Mouse (Mus musculus) kidney, adult 9 months (tissue): ENCODE measurements around the gene BC030867.
A peak's percentile ranks its signal among the peaks of the same experiment; 100 is the strongest.

Experiments
- DNase-seq: peaks from one replicate; pipeline ENCODE4 v3.0.0; 2022

The BC030867 gene

DNA sequence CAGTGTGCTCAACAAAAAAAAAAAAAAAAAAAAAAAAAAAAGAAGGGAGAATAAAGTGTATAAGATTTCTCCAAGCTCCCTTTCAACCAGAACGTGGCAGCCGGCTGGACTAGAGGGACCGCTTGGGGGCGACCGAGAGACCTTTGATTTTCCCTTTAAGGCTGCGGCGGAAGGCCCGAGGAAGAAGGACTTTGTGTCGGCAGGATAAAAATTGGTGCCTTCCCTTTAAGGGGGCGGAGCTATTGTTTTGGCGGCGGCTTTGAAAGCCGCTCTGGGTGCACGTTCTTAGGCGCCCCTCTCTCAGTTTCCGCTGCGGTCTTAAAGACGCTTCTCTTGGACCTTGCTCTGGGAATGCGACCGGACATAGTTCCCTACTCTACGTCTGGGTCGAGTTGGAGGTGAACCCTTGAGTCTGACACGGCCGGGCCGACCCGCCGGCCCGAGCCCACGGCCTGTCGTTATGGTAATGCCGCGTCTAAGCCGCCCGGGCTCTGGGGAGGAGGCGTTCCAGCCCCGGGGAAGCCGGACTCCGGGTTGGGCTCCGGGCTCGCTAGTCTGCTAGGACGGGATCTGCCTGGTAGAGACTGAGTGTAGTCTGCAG lies at the start of gene BC030867:
TSS of gene BC030867 (plus strand) at position 253 of the 601 bp plus-strand sequence.
- peak; percentile 94 for DNase-seq

DNA sequence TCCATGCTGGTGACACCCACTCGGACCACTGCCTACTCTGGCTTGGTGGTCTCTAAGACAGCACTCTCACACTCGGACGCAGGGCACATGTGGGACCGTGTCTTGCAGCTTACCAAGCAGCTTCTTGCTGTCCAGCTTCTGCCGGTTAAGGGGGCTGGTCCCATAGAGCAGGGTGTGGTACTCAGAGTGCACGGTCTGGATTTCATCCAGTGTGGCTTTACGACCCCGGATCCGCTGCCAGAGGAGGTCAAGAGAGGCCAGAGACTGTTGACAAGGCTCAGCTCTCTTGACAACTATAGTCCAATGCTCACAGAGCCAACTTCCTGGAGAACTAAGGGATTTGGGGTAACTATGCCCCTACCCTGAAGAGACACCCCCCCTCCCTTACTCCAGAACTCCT lies 48.8 kb upstream of the BC030867 start:
- DNase-seq = no peak

DNA sequence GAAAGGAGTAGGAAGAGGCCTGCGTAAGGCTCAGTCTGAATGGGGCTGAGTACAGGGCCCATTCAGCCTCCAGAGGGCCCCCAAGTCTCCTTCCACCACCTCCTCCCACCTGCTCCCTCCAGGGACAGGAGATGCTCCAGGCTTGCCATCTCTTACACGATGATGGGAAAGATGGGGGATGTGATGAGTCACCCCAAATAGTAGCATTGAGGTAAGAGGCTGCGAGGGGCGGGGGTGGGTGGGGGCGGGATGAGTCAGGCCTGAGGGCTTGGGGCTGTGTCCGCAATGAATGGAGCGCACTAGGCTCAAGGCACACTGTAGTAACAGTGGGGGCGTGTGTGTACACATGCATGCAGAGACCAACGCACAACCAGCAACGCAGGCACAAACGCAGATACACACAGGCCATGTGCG lies 47.3 kb upstream of the BC030867 start:
- no peak for DNase-seq

DNA sequence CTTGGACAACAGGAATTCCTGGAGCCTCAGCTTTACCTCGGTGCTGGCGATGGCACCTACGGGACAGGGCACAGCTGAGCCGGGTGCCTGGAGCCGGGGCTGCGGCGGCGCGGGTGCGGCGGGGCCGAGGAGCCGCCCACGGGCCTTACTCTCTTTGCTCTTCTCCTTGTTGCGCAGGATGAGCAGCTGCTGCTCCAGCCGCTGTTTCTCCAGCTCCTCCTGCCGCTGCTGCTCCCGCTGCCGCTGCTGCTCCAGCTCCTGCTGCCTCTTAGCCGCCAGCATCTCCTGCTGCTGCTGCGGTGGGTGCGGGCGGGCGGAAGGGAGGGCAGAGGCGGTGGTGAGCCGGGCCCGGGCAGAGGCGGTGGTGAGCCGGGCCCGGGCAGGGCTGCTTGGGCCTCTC lies 42.2 kb upstream of the BC030867 start:
- DNase-seq = no peak

DNA sequence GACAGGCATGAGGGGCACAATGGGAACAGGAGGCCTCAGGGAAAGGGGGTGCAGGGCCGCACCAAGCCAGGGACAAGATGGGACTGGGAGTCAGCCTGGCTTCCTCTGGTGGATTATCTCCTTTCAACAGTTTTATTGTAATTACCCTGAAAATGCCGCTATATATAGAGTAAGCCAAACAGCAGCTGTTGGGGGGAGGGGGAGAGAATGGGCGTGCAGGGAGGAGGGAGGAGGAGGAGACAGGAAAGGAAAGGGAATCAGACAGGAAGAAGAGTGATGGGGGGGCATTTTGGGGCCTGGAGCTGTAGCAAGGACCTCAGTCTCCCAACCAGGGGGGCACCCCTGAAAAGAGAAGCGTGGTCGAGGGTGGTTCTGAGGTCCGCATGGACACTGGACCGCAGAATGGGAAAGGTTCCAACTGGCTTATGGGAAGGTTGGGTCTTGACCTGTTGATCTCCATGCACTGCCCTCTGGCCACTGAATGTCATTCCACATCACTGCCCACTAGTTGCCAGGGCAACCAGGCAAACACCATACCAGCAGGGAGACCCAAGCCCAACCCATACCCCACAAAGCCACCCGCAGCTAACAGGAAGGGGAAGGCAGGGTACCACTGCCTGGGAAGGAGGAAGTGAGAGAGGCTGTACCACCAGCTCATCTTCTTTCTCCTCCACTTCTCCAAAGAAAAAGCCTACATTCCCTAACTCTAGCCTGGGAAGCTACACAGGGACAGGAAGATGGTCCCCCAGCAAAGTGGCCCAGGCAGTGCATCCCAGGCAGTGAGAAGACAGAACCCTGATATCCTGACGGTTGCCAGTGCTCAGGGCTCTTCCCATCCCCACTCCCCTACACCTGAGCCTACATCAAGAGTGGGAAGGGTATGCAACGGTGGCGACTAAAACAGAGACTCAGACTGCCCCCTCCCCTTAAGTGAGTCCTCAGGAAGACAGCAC lies 40.6 kb upstream of the BC030867 start:
- DNase-seq = no peak

DNA sequence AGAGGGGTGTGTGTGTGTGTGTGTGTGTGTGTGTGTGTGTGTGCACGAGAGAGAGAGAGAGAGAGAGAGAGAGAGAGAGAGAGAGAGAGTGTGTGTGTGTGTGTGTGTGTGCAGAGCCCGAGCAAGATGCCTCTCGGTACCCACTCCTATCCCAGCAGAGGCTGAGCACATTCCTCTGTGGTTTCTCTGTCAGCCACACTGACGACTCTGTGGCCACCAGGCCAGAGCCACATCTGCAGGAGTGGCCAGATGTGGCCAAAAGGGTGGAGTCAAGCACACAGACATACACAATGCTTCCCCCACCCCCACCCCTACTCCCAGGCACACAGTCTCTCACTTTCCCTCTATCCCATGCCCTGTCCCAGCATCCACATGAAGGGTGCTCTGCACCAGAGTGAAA lies 39.8 kb upstream of the BC030867 start:
- DNase-seq = no peak

DNA sequence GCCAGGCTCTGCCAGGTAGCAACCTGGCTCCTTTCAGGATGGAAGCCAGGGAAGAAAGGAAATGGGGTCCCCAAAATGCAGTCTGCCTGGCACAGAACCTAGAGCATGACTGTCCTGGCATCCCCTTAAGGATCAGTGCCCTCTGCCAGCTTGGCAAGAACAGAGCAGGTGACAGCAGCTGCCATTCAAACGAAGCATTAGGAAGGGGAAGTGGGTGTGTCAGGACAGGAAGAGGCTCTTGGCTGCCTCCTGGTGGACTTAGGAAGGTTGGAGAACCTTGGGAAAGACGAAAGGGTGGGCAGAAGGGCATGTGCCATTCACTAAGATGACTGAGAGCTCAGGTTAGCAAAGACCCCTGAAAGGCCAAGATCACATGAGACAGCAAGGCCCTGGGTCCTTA lies 38.9 kb upstream of the BC030867 start:
- DNase-seq = peak; percentile 45

DNA sequence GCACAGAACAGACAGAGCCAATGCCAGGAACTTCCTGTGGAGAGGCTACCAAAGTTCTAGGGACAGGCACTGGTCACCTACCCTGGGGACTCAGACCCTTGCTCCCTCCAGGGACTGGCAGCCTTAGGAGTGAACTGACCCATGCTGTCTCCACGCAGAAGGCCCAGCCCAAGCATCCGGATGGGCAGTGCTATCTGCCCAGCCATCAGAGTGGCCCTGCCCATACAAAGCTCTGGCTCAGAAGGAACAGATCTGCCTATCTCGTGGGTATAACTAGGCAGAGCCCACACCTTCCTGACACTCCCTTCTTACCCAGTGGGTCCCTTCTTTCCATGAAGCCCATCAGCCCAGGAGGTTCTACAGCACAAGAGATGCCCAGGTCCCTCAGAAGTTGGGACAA lies 38.5 kb upstream of the BC030867 start:
- no peak for DNase-seq

DNA sequence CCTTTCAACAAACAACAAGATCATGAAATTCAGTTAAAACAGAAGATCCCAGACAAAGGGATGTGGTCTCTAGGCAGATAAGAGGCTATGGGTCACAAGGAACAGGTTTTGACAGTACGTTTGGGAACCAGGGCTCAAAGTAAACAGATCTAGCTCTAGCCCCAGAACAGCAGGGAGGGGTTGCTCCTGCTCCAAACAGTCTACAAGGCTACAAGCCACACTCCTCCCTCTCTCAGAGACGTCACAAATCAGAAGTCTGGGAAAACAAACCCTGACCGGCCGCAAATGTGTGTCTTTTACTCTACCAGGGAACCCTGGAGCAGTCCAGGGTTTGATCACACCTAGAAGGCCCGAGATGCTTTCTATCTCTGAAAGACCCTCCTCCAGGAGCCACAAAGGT lies 37.7 kb upstream of the BC030867 start:
- no peak for DNase-seq

DNA sequence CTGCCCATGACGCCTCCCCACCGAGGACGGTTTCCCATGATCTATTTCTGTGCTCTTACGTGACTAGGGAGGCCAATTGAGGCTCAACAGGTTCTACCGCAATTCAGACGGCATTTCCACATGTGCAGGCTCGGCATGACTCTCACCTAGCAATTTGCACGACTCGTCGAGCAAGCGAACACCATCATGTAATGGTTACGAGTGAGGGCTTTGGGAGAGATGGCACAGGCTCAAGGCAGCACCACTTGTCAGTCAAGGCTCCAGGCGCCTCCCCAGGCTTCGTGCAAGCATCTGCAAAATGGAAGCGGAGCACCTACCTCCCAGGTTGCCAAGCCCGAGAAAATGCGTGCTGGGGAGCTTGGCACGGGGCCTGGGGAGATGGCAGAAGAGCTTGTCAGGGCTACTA lies 36.7 kb upstream of the BC030867 start:
- no peak for DNase-seq

DNA sequence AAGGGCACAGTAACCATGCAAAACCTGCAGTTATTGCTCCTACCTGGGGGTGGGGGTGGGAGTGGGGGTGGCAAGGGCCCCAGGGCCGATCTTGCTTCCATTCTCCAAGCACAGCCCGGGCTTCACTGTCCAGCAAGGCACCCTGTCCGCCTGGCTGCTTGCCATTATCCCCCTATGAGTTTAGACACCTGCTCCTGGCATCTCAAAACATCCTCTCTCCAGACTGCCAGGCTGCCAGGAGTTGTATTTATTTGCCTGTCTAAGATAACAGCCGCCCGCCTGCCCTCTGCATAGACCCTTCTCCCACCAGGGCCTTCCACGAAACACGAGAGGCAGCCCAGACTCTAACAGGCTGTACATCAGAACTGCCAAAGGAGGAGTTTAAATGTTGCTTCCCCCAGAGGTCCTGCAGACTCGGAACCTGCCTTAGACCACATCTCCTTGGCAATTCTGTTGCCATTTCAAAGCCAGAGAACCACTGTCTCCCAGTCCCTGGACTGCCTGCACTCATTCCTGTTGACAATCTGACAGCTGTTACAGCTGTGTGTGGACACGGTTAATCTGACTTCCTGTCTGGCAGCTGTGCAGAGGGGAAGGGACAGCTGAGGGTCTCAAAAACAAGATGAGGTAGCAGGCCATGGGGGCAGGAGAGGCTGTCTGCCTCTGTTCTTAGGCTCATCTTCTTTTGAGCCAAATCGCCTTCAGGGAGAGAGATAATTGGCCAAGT lies 34.1 kb upstream of the BC030867 start:
- no peak for DNase-seq

DNA sequence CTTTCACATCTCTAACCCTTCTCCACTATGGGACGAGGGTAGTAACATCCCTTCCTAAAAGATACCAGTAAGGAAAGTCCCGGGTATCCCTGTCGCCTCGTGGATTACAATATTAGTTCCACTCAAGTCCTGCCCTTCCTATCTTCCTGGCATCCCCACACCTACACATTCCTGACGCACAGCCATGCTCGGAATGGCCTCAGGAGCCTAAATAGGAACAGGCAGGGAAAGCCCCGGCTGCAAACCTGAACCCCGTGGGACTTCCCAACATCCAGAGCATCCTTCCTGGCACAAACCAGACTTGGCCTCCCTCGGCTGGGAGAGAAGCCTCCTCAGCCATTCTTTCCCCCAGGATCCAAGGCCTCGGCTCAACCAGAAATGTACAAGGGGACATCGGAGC lies 33.2 kb upstream of the BC030867 start:
- no peak for DNase-seq

DNA sequence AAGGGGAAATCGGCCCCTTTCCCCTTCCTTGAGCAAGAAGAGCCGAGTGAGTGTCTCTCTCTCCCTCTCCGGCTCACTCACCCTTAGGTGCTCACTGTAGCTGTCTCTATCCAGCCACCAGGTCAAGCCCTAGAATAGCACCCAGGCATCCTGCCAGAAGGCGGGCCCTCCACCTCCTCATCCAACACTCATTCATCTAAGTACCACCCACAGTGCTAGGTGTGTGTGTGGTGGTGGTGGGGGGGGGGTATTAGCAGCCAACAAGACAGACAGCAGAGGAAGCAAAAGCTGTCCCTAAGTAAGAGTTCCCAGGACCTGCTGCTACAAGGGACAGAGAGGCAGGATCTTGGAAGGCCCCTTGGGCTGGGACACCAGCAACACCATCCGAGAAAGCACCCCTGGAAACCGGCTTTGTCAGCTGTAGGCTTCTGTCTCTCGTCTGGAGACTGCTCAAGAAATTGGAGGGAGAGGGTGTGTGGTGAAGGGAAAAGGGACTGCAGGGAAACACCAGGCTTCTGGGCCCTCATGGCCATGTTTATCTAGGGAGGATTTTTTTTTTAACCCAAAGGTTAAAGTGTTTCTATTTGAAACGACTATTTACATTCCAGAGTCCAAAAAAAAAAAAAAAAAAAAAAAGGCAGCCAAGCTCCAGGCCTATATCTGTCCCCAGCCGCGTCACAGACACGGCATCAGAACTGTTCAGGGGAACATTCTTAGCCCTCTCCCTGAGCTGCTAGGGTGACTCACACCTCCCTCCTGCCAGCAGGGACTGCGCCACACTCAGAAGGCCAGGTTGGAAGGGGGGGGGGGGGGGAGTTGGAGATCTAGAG lies 32.4 kb upstream of the BC030867 start:
- peak; percentile 91 for DNase-seq

DNA sequence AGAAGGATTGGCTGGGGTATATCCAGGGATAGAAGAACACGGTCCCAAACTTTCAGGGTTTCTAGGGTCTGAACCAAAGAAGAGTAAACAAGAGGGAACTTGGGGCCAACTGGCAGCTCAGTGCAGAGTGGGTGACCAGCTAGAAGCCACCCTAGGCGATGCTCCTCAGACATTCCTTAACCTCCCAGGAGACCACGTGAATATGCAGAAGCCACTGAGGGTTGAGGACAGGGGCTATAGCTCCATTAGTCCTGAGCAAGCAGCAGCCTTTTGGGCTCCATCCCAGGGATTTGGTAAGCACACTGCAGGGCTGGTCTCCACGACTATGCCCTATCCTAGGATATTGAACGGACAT lies 31.8 kb upstream of the BC030867 start:
- no peak for DNase-seq

DNA sequence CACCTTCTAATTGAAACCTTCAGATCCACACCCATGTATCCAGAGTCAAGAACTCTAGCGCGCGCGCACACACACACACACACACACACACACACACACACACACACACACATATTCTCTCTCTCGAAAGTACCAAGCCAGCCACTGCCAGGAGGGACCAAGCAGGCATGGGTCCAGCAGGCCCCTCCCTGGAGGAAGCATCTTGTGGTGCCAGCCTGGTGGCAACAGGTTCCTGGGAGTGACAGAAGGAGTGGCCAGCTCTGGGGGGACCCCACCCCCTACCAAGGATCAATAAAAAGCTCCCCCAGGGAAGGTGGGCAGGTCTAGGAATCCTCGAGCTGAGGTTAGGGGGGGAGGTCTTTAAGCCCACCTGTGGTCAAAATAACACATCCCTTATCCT lies 31.3 kb upstream of the BC030867 start:
- DNase-seq = no peak

DNA sequence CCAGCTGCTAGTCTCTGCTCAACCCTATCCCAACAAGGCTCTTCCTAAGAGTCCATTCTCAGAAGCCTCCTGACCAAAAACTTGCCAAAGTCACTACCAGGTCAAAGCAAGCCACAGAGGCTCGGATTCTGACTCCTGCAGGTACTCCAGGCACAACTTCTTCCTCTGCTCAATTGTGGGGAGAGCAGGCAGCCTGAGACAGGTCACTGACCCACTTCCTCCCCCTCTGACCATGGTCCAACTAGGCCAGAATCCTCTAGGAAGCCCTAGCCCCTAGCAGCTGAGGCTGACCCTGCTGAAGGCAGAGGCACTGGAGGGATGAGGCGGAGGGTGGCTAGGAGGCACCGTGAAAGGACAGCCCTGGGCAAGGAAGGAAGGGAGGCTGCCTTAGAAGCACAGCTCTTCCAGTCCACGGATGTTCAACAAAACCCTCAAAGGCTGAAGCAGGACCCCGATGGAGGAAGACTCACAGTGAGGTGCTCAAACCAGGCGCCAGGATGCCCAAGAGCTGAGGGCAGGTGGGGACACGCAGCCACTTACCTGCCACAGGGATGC lies 30.7 kb upstream of the BC030867 start:
- DNase-seq = peak; percentile 47

DNA sequence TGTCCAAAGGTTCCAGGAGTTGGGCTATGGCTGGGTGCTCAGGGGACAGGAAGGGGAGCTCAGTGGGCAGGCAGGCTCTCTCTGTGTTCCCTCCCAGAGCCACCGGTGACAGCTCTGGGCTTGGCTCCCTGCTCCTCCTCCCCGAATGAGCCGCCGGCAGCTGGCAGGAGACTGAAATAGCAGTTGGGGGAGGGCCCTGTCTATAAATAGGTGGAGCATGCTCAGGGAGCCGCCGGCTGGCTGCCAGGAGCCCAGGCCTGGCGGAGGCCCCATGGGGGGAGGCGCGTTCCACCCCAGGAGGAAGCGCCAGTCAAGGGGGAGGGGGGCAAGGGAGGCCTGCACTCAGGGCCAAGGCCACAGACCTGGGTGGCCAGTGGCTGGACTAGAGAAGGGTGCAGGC lies 29.9 kb upstream of the BC030867 start:
- DNase-seq = peak; percentile 99

DNA sequence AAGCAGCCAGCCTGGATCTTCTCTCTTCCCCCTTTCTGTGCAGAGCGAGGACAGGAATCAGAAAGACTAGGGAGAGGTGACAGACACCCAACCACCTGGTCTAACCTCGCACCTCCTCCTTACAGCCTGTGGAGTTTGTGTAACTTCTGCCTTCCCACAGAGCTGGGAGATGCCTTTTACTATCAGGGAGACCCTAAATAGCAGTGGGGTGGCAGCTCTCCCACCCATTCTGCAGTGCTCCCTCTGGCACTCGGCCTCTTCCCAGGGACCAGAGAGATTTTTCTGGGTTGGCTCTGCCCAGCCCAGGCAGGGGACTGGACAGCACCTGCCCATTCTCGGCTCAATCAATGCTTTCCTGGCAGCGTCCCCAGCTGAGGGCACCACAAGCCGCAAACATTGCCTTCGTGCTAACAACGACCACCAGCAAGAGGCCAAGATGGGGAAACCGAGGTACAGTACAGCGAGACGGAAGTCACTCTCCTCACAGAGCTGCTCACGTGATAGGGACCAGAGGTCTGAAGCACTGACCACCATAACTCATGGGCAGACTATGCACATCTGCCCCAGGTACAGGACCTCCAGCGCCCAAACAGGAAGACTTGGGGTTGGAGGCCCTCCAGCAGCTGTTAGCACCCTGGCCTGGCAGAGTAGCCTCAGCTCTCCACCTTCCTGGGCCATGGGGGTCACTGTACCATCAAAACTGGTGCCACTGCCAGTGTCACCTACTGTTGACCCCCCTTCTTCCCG lies 29.3 kb upstream of the BC030867 start:
- peak; percentile 38 for DNase-seq

DNA sequence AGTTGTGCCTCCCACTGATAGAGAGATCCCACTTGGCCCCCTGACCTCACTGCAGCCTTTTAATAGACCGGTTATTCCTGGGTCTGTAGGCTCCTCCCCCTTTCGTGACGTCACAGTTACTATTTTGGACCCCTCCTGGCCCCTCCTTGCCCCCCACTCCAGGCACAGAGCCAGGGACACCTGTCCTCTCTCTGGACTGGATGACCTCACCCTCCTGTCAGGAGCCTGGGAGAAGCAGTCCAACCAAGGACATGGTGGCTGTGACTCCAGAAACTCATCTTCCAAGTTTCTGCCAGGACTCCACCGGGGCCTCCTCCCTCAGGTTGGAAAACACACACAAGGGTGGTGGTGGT lies 28.7 kb upstream of the BC030867 start:
- DNase-seq = peak; percentile 52

DNA sequence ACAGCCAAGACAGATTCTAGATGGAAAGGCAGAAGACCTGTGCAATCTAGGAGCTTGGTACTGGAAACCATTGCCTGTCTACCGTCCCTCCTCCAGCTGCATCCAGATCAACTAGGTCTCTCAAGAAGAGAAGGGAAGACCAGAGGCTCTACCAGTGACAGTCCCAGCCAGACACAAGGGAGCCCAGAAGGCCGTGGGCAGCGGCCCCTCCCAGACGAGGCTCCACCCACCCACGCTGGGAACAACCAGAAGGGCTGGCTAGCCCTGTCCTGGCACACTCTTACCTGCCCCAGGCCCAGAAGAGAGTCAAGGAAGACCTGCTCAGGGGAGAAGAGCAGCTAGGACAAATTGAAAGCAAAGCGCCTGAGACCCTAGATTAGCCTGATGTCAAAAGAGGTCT lies 28.2 kb upstream of the BC030867 start:
- DNase-seq = no peak

DNA sequence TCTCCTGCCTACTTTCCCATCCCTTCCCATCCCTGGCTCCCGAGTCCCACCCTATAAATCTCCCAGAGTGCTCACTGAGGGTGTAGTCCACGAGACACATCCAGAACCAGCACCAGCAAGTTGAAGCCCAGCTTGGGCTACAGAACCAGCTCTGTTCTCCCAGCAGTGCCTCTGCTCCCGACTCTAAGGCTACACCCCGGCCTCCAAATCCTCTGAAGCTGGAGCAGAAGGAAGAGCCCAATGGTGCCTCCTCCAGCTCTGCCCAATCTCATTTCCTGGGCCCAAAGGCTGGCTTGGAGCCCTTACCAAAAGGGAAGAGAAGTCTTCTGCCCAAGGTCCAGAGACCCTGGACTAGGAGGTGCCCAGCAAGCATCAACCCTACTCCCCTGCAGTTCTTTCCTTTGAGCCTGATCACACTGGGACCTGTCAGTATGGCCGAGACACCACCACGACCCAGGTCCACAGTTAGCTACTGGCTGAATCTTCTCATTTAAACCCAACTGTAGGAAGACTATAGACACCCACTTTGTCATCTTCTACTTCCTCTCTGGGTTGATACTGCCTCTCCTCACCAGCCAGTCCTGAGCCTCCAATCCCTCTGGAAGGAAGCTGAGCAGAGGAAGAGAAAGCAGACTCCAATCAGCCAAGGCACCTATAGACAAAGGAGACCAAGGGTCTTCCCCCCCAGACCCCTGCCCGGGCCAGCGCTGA lies 27.3 kb upstream of the BC030867 start:
- DNase-seq = no peak
